Mouse (Mus musculus) liver, adult 2 months (tissue): ENCODE results near the gene Grxcr1. TPM values are rescaled to one million over a fixed set of nuclear protein-coding genes. Genes with fewer than 3 reads are reported as not detected.

Experiments used
- DNase-seq: peaks from one replicate; pipeline ENCODE4 v3.0.0-alpha.2; 2011; ENCODE audit warnings: low read depth, low spot score; ENCODE audit errors: extremely low read depth
- H3K27ac ChIP-seq: fragments of 200-500 bp; replicated peaks from 2 replicates; pipeline ENCODE4 v1.5.1; 2012; ENCODE audit warnings: low read depth, mild to moderate bottlenecking, control low read depth, inconsistent platforms, low read length; ENCODE audit not compliant: insufficient read depth
- H3K27me3 ChIP-seq: fragments of 200-500 bp; 2 replicates; pipeline ENCODE4 v1.6.1; 2012; ENCODE audit warnings: mild to moderate bottlenecking, moderate library complexity, low read length, inconsistent platforms; ENCODE audit not compliant: control insufficient read depth, insufficient read depth
- H3K36me3 ChIP-seq: fragments of 200-500 bp; 2 replicates; pipeline ENCODE4 v1.6.1; 2012; ENCODE audit warnings: low read length, inconsistent platforms; ENCODE audit not compliant: control insufficient read depth, insufficient read depth
- H3K4me1 ChIP-seq: fragments of 200-500 bp; 2 replicates; pipeline ENCODE4 v1.6.1; 2011; ENCODE audit warnings: low read length; ENCODE audit not compliant: control insufficient read depth, insufficient read depth
- H3K4me3 ChIP-seq: fragments of 200-500 bp; 2 replicates; pipeline ENCODE4 v1.5.1; 2011; ENCODE audit warnings: low read depth, mild to moderate bottlenecking, control low read depth, low read length, moderate library complexity; ENCODE audit not compliant: insufficient read depth
- H3K79me2 ChIP-seq: fragments of 200-500 bp; 2 replicates; pipeline ENCODE4 v1.6.1; 2012; ENCODE audit warnings: inconsistent platforms, mild to moderate bottlenecking, low read length, moderate library complexity; ENCODE audit not compliant: control insufficient read depth, insufficient read depth
- H3K9ac ChIP-seq: fragments of 200-500 bp; 2 replicates; pipeline ENCODE4 v1.6.1; 2012; ENCODE audit warnings: low read depth, mild to moderate bottlenecking, control low read depth, inconsistent platforms, low read length
- CTCF ChIP-seq: fragments of 200-500 bp; IDR thresholded peaks from 2 replicates; pipeline ENCODE4 v1.5.1; 2011; ENCODE audit warnings: low read depth, low read length, control low read depth
- POLR2A ChIP-seq: fragments of 200-500 bp; IDR thresholded peaks from 2 replicates; pipeline ENCODE4 v1.6.1; 2011; ENCODE audit warnings: low read length, control low read depth; ENCODE audit not compliant: insufficient read depth; ENCODE audit errors: extremely low read depth
- WGBS: fragments of 180-500 bp; shearing (Covaris S2); methylation state at CpG from one replicate; pipeline ENCODE4 v1.1.7; 2018; 5-methylcytosine and 5-hydroxymethylcytosine counted together
- polyA plus RNA-seq: library from polyadenylated mRNA; depleted of rRNA; stranded (reverse); fragments of >200 nt; gene quantifications from 2 replicates; pipeline ENCODE4 v1.2.3, GENCODE M21; 2012
- total RNA-seq: library from RNA; depleted of rRNA; stranded (reverse); fragments of >200 nt; gene quantifications from 2 replicates; pipeline ENCODE4 v1.2.3, GENCODE M21; 2014

Gene Grxcr1
- total and polyA plus RNA-seq, 2 experiments: not detected

DNA sequence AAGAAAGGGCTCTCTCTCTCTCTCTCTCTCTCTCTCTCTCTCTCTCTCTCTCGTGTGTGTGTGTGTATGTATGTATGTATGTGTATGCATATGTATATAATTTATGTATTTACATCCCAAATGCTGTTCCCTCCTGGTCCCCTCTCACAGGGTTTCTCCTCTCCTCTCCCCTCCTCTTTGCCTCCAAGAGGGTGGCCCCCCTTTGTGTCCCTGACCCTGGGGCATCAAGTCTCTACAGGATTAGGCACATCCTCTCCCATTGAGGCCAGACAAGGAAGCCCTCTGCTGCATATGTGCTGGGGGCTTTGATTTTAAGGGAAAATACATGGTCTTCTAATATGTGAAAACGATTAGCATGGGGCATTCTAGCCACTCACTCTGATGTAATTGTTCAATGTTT, 61.5 kb downstream of the Grxcr1 start:
- 35% methylated on average over 2 of the region's 2 CpGs for WGBS
- H3K36me3 ChIP-seq: no peaks in the 10 kb centered on the region
- no peaks in the 10 kb centered on the region for H3K79me2 ChIP-seq
- no peak for DNase-seq
- H3K27ac ChIP-seq: no peak overlapping the region
- no peaks in the 10 kb centered on the region for H3K27me3 ChIP-seq
- no peak overlapping the region for H3K4me3 ChIP-seq
- no peaks in the 10 kb centered on the region for H3K4me1 ChIP-seq
- TF ChIP-seq POLR2A: no peak
- TF ChIP-seq CTCF: no peak
- H3K9ac ChIP-seq: no peak overlapping the region

DNA sequence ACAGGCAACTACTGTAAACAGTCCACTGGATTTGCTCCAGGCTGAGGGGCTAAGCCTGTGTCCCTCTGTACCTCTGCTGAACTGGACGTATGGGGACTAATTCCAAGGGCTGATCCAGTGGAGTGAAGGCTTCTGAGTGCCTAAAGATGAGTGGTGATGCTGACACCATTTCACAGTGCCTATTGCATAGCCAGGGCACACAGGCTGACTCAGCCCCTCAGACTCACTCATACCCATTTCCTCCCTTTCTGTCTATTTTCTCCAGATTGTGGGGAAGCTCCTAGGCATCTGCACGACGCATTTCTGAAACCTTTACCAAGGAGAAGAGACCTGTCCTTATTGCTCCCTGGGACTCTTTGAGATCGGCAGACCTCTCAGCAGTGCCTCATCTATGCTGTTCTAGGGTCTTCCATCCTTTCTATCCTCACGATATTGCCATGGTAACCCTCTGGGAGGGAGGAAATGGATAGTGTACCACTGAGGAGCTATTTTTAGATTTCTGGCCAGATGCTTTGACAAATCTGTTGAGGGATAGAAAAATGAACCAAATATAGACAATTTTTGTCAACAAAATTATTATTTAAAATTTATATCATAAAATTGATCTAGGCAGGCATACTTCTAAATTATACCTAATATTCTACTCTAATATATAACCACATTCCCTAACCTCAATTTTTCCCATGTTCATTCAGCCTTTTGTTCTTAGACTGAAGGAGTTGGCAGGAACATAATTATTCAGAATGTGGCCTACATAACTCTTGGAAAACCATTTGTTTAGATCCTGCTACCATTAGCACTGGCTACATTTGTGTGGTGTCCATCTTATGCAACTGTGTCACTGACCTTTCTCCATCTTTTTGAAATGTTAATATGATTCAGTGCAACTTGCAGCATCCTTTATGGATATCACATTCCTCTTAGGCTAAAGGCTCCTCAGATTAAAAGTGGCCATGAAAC, 66.3 kb downstream of the Grxcr1 start:
- Histone ChIP-seq H3K79me2 (no peaks in the 10 kb centered on the region), H3K27me3 (no peaks in the 10 kb centered on the region), H3K9ac (no peak overlapping the region), H3K27ac (no peak overlapping the region), H3K4me1 (no peaks in the 10 kb centered on the region), H3K4me3 (no peak overlapping the region), H3K36me3 (no peaks in the 10 kb centered on the region)
- no peak for DNase-seq
- TF ChIP-seq CTCF (no peak), POLR2A (no peak)
- 82% methylated on average over 5 of the region's 5 CpGs for whole genome bisulfite sequencing

DNA sequence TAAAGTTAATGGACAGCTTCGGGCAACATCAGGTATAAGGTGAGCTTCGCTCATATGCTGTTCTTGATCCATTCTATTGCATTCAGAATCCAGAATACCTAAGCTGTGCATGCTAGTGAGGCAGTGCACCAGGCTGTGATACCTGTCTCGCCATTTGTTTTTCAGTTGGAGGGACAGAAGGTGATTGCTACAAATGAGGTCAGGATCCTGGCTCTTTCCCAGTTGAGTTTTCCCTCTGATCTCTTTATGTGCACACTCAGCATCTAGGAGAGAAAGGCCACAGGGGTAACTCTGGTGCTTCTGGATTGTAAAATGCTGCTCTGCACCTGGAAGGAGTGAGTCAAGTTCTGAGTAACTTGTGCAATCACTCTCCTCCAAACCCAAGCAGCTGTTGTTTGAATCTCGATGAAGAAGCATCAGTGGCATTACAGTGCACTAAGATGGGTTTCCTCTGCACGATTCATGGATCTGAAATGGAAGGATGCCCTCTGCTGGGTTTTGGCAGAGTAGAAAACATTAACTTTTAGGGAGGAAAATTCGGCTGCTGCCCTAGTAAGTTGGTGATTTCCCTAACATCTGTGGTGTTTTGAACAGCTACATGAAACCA, 80.9 kb downstream of the Grxcr1 start:
- Histone ChIP-seq H3K9ac (no peak overlapping the region), H3K4me3 (no peak overlapping the region), H3K36me3 (no peaks in the 10 kb centered on the region), H3K27me3 (no peaks in the 10 kb centered on the region), H3K27ac (no peak overlapping the region), H3K79me2 (no peaks in the 10 kb centered on the region), H3K4me1 (no peaks in the 10 kb centered on the region)
- 59% methylated on average over 6 of the region's 6 CpGs for WGBS
- no peak for TF ChIP-seq POLR2A
- TF ChIP-seq CTCF: no peak
- DNase-seq: no peak

DNA sequence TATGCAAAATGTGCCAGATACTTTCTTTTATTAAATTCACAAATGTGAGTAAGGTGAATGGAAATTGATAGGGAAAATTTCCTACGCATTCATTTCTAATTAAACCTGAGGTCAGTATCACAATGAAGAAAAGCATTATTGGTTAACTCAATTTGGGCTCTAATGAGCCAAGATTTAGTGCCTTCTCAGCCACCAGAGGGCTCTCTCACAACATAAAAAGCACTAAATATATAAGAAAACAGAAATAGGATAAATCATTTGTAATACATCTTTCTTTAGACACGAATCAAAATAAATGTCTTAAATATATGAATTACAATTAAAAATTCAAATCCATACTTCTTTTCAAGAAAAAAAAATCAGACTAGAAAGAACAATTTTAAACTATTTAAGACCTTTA, 89.2 kb downstream of the Grxcr1 start:
- no peaks in the 10 kb centered on the region for H3K36me3 ChIP-seq
- H3K27ac ChIP-seq: no peak overlapping the region
- H3K4me1 ChIP-seq: peaks cover 3% of the 10 kb centered on the region
- no peaks in the 10 kb centered on the region for H3K79me2 ChIP-seq
- H3K27me3 ChIP-seq: no peaks in the 10 kb centered on the region
- H3K4me3 ChIP-seq: no peak overlapping the region
- no peak overlapping the region for H3K9ac ChIP-seq
- TF ChIP-seq CTCF (no peak), POLR2A (no peak)
- peak; percentile 7 for DNase-seq
- 29% methylated on average over 2 of the region's 2 CpGs for WGBS

DNA sequence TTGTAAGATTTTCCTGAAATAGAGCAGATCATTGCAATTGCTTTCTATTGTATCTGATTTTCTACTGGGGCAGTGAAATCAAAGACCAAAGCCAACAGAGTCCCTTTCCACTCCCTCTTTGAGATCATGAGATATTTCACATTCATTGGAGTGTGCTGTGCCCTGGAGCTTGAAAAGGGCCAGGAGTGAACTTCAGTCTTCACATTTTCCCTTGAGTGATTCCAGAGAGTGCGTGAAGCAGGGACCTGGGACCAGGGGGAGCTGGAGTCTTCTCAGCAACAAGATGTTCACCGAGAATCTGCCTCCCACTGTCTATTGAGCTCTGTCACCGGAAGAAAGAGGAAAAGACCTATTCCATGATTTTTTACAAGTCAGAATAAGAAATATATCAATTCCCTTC, 91.2 kb downstream of the Grxcr1 start:
- H3K27me3 ChIP-seq: no peaks in the 10 kb centered on the region
- no peaks in the 10 kb centered on the region for H3K79me2 ChIP-seq
- TF ChIP-seq CTCF: no peak
- WGBS: 83% methylated on average over 3 of the region's 3 CpGs
- H3K9ac ChIP-seq: no peak overlapping the region
- peaks cover 5% of the 10 kb centered on the region for H3K4me1 ChIP-seq
- DNase-seq: no peak
- no peaks in the 10 kb centered on the region for H3K36me3 ChIP-seq
- no peak overlapping the region for H3K27ac ChIP-seq
- no peak overlapping the region for H3K4me3 ChIP-seq

DNA sequence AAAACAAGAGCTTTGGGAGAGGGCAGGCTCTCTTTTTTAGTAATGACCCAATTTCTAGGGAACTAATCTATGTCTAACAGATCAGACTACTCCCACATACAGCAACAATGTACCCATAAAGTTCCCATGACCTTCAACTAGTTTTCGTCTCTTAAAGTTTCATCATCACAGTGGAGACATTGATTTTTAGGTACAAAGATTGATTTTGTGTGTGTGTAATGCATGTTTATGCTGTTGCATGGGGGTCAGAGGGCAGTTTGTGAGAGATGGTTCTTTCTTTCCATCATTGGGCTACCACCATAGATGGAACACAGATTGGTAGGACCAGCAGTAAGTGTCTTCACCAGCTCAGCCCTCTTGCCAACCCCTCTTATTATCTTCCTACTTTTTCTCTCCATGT, 93.8 kb downstream of the Grxcr1 start:
- H3K9ac ChIP-seq: no peak overlapping the region
- DNase-seq: peak; percentile 75
- no peak overlapping the region for H3K4me3 ChIP-seq
- H3K4me1 ChIP-seq: peaks cover 5% of the 10 kb centered on the region
- TF ChIP-seq POLR2A (no peak), CTCF (no peak)
- WGBS: 16% methylated on average over 1 of the region's 1 CpGs
- no peaks in the 10 kb centered on the region for H3K79me2 ChIP-seq
- no peaks in the 10 kb centered on the region for H3K36me3 ChIP-seq
- H3K27ac ChIP-seq: no peak overlapping the region
- no peaks in the 10 kb centered on the region for H3K27me3 ChIP-seq
